Mouse (Mus musculus) G1E (cell line): ENCODE data around the gene Naa15. TPM values are rescaled to one million over a fixed set of nuclear protein-coding genes. Genes with fewer than 3 reads are reported as not detected.
A peak's percentile ranks its signal among the peaks of the same experiment; 100 is the strongest.

Experiments used
- ATAC-seq: 2 replicates; pipeline ENCODE4 v1.8.0; 2016; ENCODE audit warnings: mild to moderate bottlenecking; ENCODE audit not compliant: insufficient number of reproducible peaks, poor library complexity, low FRiP score, severe bottlenecking; ENCODE audit errors: extremely low read depth
- DNase-seq: peaks from one replicate; pipeline ENCODE4 v3.0.0; 2012; ENCODE audit warnings: low spot score
- H3K27me3 ChIP-seq: 2 replicates; pipeline ENCODE4 v1.6.1; 2012; ENCODE audit warnings: mild to moderate bottlenecking, low read length, inconsistent platforms; ENCODE audit not compliant: insufficient read depth
- H3K36me3 ChIP-seq: replicated peaks from 2 replicates; pipeline ENCODE3; 2012; ENCODE audit warnings: mild to moderate bottlenecking, inconsistent platforms
- H3K4me1 ChIP-seq: 2 replicates; pipeline ENCODE4 v1.6.1; 2012; ENCODE audit warnings: low read depth, low read length, inconsistent platforms, mixed read lengths; ENCODE audit not compliant: insufficient read depth
- H3K4me3 ChIP-seq: 2 replicates; pipeline ENCODE4 v1.5.1; 2012; ENCODE audit warnings: low read depth, mild to moderate bottlenecking, inconsistent platforms, low read length, moderate library complexity, mixed read lengths
- H3K9me3 ChIP-seq: replicated peaks from 2 replicates; pipeline ENCODE4 v1.6.1; 2012; ENCODE audit warnings: inconsistent platforms
- CTCF ChIP-seq: IDR thresholded peaks from 2 replicates; pipeline ENCODE4 v1.5.1; 2012; ENCODE audit warnings: low read depth, low read length, inconsistent platforms, mixed read lengths
- GATA1 ChIP-seq: IDR thresholded peaks from 2 replicates; pipeline ENCODE4 v1.6.1; 2012; ENCODE audit warnings: borderline replicate concordance, low read length, inconsistent platforms, mixed read lengths
- GATA2 ChIP-seq: IDR thresholded peaks from 2 replicates; pipeline ENCODE4 v1.6.1; 2012; ENCODE audit warnings: low read depth, low read length, inconsistent platforms, borderline replicate concordance
- POLR2AphosphoS5 ChIP-seq: IDR thresholded peaks from 2 replicates; pipeline ENCODE4 v1.6.1; 2012; ENCODE audit warnings: low read depth, low read length, inconsistent platforms; ENCODE audit not compliant: insufficient replicate concordance
- TAL1 ChIP-seq: conservative IDR thresholded peaks from 2 replicates; pipeline ENCODE4 v1.6.1; 2012; ENCODE audit warnings: low read depth, low read length, inconsistent platforms, mixed read lengths
- polyA plus RNA-seq: library from polyadenylated mRNA; stranded (reverse); fragments of >175 nt; gene quantifications from 2 replicates; pipeline ENCODE4 v1.2.3, GENCODE M21; 2012
- total RNA-seq, 2 experiments: library from RNA; stranded (forward) in 1 of 2; stranded (reverse) in 1 of 2; fragments of 200-1000 nt in 1 of 2; fragments of >200 nt in 1 of 2; fragmentation: Nextera tagmentation in 1 of 2; gene quantifications; 2 replicates each; pipeline ENCODE4 v1.2.3; 2014 to 2017

Gene Naa15
- total RNA-seq (2014; fragmentation: Nextera tagmentation) (131 and 138 TPM in 2 replicates), total RNA-seq (2017) (52.5 and 63.5 TPM in 2 replicates), polyA plus RNA-seq (15.9 and 28.6 TPM in 2 replicates)

DNA sequence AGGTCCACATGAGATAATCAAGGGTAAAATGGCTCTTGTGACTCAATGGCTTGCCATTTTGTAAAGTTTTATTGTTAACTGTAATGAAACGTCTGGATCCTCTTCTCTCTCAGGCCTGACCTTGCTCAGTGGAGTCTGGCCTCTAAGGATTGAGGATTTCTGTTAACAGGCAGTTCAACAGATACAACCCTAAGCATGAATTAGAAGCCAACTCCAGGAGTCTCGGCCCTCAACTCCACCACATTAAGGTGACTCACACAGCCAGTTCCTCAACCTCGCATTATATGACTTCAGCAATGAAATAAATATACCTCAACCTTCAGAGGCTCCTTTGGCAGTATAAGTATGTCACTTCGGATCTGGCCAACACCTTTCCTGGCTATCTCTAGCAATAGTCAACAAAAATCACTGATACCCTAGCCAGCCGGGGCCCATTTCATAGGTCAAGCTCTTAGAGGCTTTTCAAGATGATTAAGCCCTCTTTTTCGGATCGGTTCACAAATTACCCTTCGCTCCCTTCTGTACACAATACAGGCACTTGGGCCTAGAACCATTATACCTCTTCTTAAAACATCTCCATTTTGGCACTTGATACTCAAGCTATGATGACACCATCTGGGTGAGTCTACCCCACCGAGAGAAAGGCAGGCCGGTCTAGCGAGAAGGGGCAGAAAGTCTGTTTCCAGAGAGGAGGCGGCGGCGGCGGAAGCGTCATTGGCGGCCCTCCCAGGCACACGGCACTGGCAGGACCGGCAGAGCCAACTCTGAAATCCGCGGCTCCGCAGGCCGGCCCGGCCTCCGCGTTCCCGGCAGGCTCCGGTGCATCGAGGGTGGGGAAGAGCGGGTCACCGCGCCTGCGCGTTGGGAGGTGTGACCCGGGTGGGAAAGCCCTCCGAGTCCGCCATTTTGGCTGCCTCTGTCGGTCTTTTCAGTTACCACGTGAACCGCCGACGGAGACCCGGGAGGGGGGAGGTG lies at the start of gene Naa15:
TSS of gene Naa15 (plus strand) at position 51 of the 975 bp plus-strand sequence.
- Histone ChIP-seq H3K9me3 (no peaks in the 10 kb centered on the region), H3K4me1 (peaks cover 49% of the 10 kb centered on the region), H3K27me3 (no peaks in the 10 kb centered on the region), H3K4me3 (peak within 1 kb of the TSS; percentile 97), H3K36me3 (peaks cover 23% of the 10 kb centered on the region)
- ATAC-seq (peak; percentile 67), DNase-seq (peak; percentile 95)
- no peak for TF ChIP-seq GATA1
- TF ChIP-seq TAL1 = no peak
- TF ChIP-seq POLR2AphosphoS5 = no peak

DNA sequence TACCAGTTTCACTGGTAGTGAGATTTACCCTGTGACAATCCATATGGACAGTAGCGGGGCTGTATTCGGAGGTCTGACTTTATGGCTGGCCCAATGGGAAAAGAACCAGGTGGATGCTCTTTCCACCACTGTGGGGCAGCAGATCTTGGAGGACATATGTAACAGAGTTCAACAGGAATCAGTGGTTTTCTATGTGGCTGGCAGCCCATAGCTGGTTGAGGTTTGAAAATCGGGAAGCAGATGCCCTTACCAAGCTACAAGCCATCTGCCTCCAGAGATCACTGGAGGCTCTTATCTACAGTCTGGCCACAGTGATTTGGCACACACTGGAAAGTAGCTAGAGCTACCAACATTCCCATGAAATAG lies 49.4 kb upstream of the Naa15 start:
- H3K4me3 ChIP-seq = no peak overlapping the region
- H3K27me3 ChIP-seq = peaks cover 9% of the 10 kb centered on the region
- ATAC-seq (no peak), DNase-seq (no peak)
- H3K36me3 ChIP-seq = no peaks in the 10 kb centered on the region
- peaks cover 42% of the 10 kb centered on the region for H3K4me1 ChIP-seq
- TF ChIP-seq GATA2 (no peak), CTCF (no peak), GATA1 (no peak), POLR2AphosphoS5 (no peak), TAL1 (no peak)
- H3K9me3 ChIP-seq = peaks cover 4% of the 10 kb centered on the region

DNA sequence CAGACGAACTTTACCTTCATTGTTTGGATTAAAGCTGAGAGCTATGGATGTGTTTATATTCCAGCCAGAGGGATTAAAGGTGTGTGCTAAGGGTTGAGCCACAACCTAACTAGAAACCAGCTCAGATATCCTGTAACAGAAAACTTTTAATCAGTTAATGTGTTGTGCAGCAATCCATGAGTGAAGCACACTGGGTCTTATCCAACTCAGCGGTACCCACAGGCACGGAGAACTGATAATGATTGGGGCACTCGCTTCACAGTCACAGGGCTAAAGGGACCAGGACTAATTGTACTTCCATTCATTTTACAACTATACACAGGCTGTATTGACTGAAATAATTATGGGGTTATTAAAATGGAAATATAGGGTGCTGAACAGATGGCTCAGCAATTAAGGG lies 48.0 kb upstream of the Naa15 start:
- Histone ChIP-seq H3K4me1 (peaks cover 34% of the 10 kb centered on the region), H3K4me3 (no peak overlapping the region), H3K9me3 (peaks cover 4% of the 10 kb centered on the region), H3K27me3 (peaks cover 9% of the 10 kb centered on the region), H3K36me3 (no peaks in the 10 kb centered on the region)
- TF ChIP-seq TAL1 = no peak
- TF ChIP-seq GATA2 = no peak
- no peak for TF ChIP-seq POLR2AphosphoS5
- no peak for TF ChIP-seq CTCF
- no peak for TF ChIP-seq GATA1
- ATAC-seq (no peak), DNase-seq (no peak)

DNA sequence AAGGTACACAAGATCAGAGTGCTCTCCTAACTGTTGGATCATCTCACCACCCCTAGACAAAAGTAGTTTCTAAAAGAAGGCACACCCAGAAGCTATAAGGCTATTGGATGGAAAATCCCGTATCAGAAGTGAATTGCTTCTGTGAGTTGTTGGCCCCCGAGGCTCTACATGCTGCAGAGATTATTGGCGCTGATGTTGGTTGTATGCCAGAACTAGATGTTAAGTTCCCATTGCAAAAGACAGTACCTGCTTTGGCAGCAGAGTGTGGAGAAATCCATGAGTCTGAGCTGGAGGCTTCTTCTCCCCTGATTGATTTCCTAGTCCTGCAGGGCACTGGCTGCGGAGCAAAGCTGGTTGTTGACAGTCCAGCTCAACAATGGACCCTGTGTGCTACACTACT lies 46.9 kb upstream of the Naa15 start:
- H3K27me3 ChIP-seq = peaks cover 9% of the 10 kb centered on the region
- no peak for TF ChIP-seq GATA2
- no peak for TF ChIP-seq TAL1
- TF ChIP-seq CTCF = no peak
- TF ChIP-seq GATA1 = no peak
- TF ChIP-seq POLR2AphosphoS5 = no peak
- H3K36me3 ChIP-seq = no peaks in the 10 kb centered on the region
- no peak overlapping the region for H3K4me3 ChIP-seq
- H3K9me3 ChIP-seq = peaks cover 4% of the 10 kb centered on the region
- H3K4me1 ChIP-seq = peaks cover 38% of the 10 kb centered on the region
- ATAC-seq = no peak
- DNase-seq = no peak

DNA sequence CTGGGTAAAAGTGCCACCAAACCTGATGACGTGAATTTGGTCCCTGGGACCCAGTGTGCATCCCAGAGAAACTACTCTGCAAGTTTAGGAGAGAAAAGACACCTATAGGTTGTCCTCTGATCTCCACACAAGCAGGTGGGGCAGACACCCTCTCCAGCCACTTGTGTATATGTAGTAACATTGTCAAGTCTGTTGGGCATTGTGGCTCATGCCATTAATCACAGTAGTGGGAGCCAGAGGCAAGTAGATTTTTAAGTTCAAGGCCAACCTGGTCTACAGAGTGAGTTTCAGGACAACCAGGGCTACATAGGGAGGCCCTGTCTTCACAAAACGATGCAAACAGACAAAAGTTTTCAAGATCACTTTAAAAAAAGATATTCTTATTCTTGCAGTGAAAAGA lies 43.1 kb upstream of the Naa15 start:
- DNase-seq = no peak
- no peak for ATAC-seq
- TF ChIP-seq GATA2 = no peak
- TF ChIP-seq CTCF = no peak
- TF ChIP-seq TAL1 = no peak
- TF ChIP-seq POLR2AphosphoS5 = no peak
- TF ChIP-seq GATA1 = no peak
- H3K27me3 ChIP-seq = peaks cover 6% of the 10 kb centered on the region; the same call in 1 of the 2 replicates
- H3K4me3 ChIP-seq = no peak overlapping the region
- peaks cover 38% of the 10 kb centered on the region for H3K4me1 ChIP-seq
- peaks cover 3% of the 10 kb centered on the region; the same call in 1 of the 2 replicates for H3K9me3 ChIP-seq
- no peaks in the 10 kb centered on the region for H3K36me3 ChIP-seq

DNA sequence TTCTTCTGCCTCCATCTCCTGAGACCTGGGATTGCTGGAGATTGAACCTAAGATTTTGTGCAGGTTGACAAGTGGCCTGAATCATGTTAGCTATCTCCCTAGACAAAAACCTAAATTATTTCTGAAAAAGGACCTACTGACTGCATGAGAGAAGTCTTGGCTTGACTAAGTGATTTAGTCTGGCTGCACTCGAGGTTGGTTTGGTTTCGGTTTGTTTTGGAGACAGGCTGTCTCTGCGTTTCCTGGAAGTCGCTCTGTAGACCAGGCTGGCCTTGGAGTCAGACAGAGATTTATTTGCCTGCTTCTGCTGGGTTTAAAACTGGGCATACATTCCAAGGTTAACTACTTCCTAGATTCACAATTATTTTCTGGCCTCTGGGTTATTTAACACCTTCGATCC lies 42.1 kb upstream of the Naa15 start:
- ATAC-seq = no peak
- Histone ChIP-seq H3K4me1 (peaks cover 47% of the 10 kb centered on the region), H3K4me3 (peak overlapping the region; percentile 37; the same call in 1 of the 2 replicates), H3K36me3 (no peaks in the 10 kb centered on the region), H3K27me3 (peaks cover 6% of the 10 kb centered on the region; the same call in 1 of the 2 replicates), H3K9me3 (peaks cover 3% of the 10 kb centered on the region; the same call in 1 of the 2 replicates)
- TF ChIP-seq GATA2 (no peak), CTCF (no peak), TAL1 (no peak), POLR2AphosphoS5 (no peak), GATA1 (no peak)
- no peak for DNase-seq
